Mouse (Mus musculus) heart, embryonic 10.5 days (tissue): ENCODE results near the gene Armt1. TPM values are rescaled to one million over a fixed set of nuclear protein-coding genes. Genes with fewer than 3 reads are reported as not detected.

Experiments
- polyA plus RNA-seq: library from polyadenylated mRNA; unstranded; fragments of >200 nt; fragmentation: Nextera tagmentation; extraction: Ambion mirVana; gene quantifications from 2 replicates; pipeline ENCODE4 v1.2.1, GENCODE M21; 2016

The Armt1 gene
- polyA plus RNA-seq, 1 experiment from 2014 or later, result 20.4 TPM

Other genes with a start within 250 kb of the Armt1 start
- 49.6 and 60.0 TPM in 2 replicates for gene Akap12, start 166.1 kb upstream of the Armt1 start, polyA plus RNA-seq
- 14.1 and 15.6 TPM in 2 replicates for gene Zbtb2, start 44.4 kb upstream of the Armt1 start, polyA plus RNA-seq
- 74.9 and 90.0 TPM in 2 replicates for gene Rmnd1, start 79 bp upstream of the Armt1 start, polyA plus RNA-seq
- gene Ccdc170, start 50.0 kb downstream of the Armt1 start, polyA plus RNA-seq, result 0.10 TPM in 1 of 2 replicates, not detected in the other
- 0.64 and 0.68 TPM in 2 replicates for gene Esr1, start 179.1 kb downstream of the Armt1 start, polyA plus RNA-seq